Mouse (Mus musculus): ENCODE results near the gene Pth. TPM values are rescaled to one million over a fixed set of nuclear protein-coding genes. Genes with fewer than 3 reads are reported as not detected.

Gene Pth
- polyA plus RNA-seq, 1 experiment from 2014 or later, result not detected

DNA sequence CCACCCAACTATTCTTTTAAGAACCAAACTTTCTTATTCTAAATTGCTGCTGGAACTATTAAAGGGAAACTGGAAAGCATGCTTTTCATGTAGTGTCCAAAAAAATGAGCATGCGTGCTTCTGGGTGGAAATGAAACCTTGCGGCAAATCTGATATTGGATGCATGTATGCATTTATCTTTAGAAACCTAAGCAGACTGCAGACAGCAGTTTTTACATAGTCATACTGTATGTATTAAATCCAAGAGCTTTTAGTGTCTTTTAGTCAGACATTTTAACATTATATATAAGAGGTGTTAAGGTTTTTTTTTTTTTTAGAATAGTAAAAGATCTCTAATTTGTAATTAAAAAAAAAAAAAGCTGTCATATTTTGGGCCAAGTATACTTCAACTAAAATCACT, 40.7 kb downstream of the Pth start:
- WGBS, result 92% methylated on average over 2 of the region's 2 CpGs
- no peak overlapping the region for H3K4me2 ChIP-seq (ENCODE audit: low read depth, low read length)
- no peak for ATAC-seq
- H3K9ac ChIP-seq (ENCODE audit: low read depth, low read length), result no peak overlapping the region
- H3K9me3 ChIP-seq (ENCODE audit: control insufficient read depth, low read length), result no peaks in the 10 kb centered on the region
- H3K27ac ChIP-seq (ENCODE audit: low read length), result no peak overlapping the region
- no peaks in the 10 kb centered on the region for H3K4me1 ChIP-seq (ENCODE audit: control insufficient read depth, insufficient read depth, low read length)
- no peaks in the 10 kb centered on the region for H3K27me3 ChIP-seq (replicated peaks; ENCODE audit: control insufficient read depth, insufficient read depth, low read length)
- no peaks in the 10 kb centered on the region for H3K36me3 ChIP-seq (ENCODE audit: control insufficient read depth, insufficient read depth, low read length)
- H3K4me3 ChIP-seq (ENCODE audit: low read length), result no peak overlapping the region

DNA sequence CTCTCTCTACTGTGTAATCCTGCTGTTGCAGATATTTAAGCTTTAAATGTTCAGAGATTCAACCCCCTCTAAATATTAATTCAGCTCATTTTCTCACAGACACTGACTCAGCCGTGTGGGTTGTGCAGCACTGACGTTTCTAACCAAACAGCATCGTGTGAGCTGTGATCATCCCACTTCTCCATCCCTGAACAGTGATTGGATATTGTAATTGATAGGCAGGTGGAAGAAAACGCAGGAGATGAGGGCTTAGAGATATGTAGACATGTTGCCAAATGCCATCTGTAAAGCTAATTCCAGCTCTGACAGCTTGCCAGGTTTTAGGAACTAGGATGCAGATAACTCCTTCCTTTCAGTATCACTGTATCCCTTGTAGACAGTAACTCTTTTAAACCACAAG, 41.1 kb downstream of the Pth start:
- Histone ChIP-seq H3K4me2 (ENCODE audit: low read depth, low read length) (no peak overlapping the region), H3K9me3 (ENCODE audit: control insufficient read depth, low read length) (no peaks in the 10 kb centered on the region), H3K27me3 (replicated peaks; ENCODE audit: control insufficient read depth, insufficient read depth, low read length) (no peaks in the 10 kb centered on the region), H3K4me3 (ENCODE audit: low read length) (no peak overlapping the region), H3K4me1 (ENCODE audit: control insufficient read depth, insufficient read depth, low read length) (no peaks in the 10 kb centered on the region), H3K9ac (ENCODE audit: low read depth, low read length) (no peak overlapping the region), H3K27ac (ENCODE audit: low read length) (no peak overlapping the region), H3K36me3 (ENCODE audit: control insufficient read depth, insufficient read depth, low read length) (no peaks in the 10 kb centered on the region)
- ATAC-seq, result no peak
- 45% methylated on average over 4 of the region's 4 CpGs for WGBS

Other genes starting within 250 kb of the Pth start
- gene Arntl, start 181.1 kb downstream of the Pth start, polyA plus RNA-seq (2015; fragmentation: Nextera tagmentation; extraction: Ambion mirVana), result 8.6 and 8.9 TPM in 2 replicates
- 13.3 and 14.5 TPM in 2 replicates for gene Btbd10, start 19.2 kb downstream of the Pth start, polyA plus RNA-seq (2015; fragmentation: Nextera tagmentation; extraction: Ambion mirVana)
- 42.0 and 44.1 TPM in 2 replicates for gene Far1, start 125.3 kb upstream of the Pth start, polyA plus RNA-seq (2015; fragmentation: Nextera tagmentation; extraction: Ambion mirVana)

Data from intestine, embryonic 16.5 days (tissue).